Mouse (Mus musculus) liver, embryonic 11.5 days (tissue): ENCODE measurements around the gene Aip. TPM values are rescaled to one million over a fixed set of nuclear protein-coding genes. Genes with fewer than 3 reads are reported as not detected.

ENCODE experiments used
- ATAC-seq: fragments of 200-750 bp; cut with Nextera tagmentation; replicated peaks from 2 replicates; pipeline ENCODE4 v1.8.0; 2017; ENCODE audit warnings: moderate number of reproducible peaks, mild to moderate bottlenecking, moderate TSS enrichment, moderate library complexity; ENCODE audit not compliant: low FRiP score
- DNase-seq: peaks from one replicate; pipeline ENCODE4 v3.0.0-alpha.2; 2017; ENCODE audit warnings: low spot score
- H3K27ac ChIP-seq: fragments of 300-500 bp; sonication (generic); 2 replicates; pipeline ENCODE4 v1.5.1; 2014; ENCODE audit warnings: mild to moderate bottlenecking, low read depth, low read length, control low read depth
- H3K27me3 ChIP-seq: fragments of 300-500 bp; sonication (generic); replicated peaks from 2 replicates; pipeline ENCODE4 v1.6.1; 2014; ENCODE audit warnings: low read length, mixed read lengths; ENCODE audit not compliant: control insufficient read depth, insufficient read depth
- H3K36me3 ChIP-seq: fragments of 300-500 bp; sonication (generic); 2 replicates; pipeline ENCODE4 v1.6.1; 2014; ENCODE audit warnings: mild to moderate bottlenecking, low read length, moderate library complexity, mixed read lengths; ENCODE audit not compliant: control insufficient read depth, insufficient read depth
- H3K4me1 ChIP-seq: fragments of 300-500 bp; sonication (generic); replicated peaks from 2 replicates; pipeline ENCODE4 v1.6.1; 2014; ENCODE audit warnings: low read length, mixed read lengths; ENCODE audit not compliant: control insufficient read depth, insufficient read depth
- H3K4me2 ChIP-seq: fragments of 300-500 bp; sonication (generic); 2 replicates; pipeline ENCODE4 v1.6.1; 2014; ENCODE audit warnings: mild to moderate bottlenecking, control low read depth, moderate library complexity
- H3K4me3 ChIP-seq: fragments of 300-500 bp; sonication (generic); 2 replicates; pipeline ENCODE4 v1.5.1; 2014; ENCODE audit warnings: low read depth, low read length, control low read depth
- H3K9ac ChIP-seq: fragments of 300-500 bp; sonication (generic); 2 replicates; pipeline ENCODE4 v1.6.1; 2014; ENCODE audit warnings: low read depth, low read length, control low read depth
- H3K9me3 ChIP-seq: fragments of 300-500 bp; sonication (generic); 2 replicates; pipeline ENCODE4 v1.6.1; 2016; ENCODE audit warnings: low read length, inconsistent platforms, mixed read lengths; ENCODE audit not compliant: control insufficient read depth
- WGBS: fragments of 180-500 bp; shearing (Covaris S2); extraction: QIAGEN DNeasy Blood & Tissue Kit; methylation state at CpG from one replicate; pipeline ENCODE4 v1.1.7; 2014; 5-methylcytosine and 5-hydroxymethylcytosine counted together
- polyA plus RNA-seq: library from polyadenylated mRNA; unstranded; fragments of >200 nt; fragmentation: Nextera tagmentation; extraction: Ambion mirVana; gene quantifications from 2 replicates; pipeline ENCODE4 v1.2.1, GENCODE M21; 2014

Gene Aip
- polyA plus RNA-seq, 1 experiment from 2014 or later = 56.2 TPM

- ATAC-seq (no peak), DNase-seq (no peak)
- Histone ChIP-seq H3K4me2 (no peak overlapping the region), H3K27me3 (peaks cover 27% of the 10 kb centered on the region), H3K27ac (no peak overlapping the region), H3K4me1 (peaks cover 18% of the 10 kb centered on the region), H3K36me3 (no peaks in the 10 kb centered on the region), H3K9ac (no peak overlapping the region), H3K9me3 (no peaks in the 10 kb centered on the region), H3K4me3 (no peak overlapping the region)
- whole genome bisulfite sequencing = 39% methylated on average over 3 of the region's 3 CpGs
Observed at GRCm38 (mm10) chr19:4103792-4104191, 21.9 kb downstream of the Aip start.

DNA sequence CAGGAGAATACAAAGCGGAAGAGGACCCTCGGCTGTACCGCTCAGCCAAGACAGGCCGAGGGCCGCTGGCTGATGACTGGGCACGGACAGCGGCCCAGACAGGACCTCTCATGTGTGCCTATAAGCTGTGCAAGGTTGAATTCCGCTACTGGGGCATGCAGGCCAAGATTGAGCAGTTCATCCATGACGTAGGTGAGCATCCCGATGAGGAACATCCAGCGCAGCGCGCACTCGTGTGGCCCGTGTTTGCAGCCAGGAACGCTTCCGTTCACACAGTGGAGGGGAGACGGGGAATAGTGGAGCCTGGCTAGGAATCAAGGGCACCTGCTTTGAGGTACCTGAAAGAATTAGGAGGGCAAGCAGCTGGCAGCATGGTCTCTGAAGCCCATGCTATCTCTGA, 22.4 kb downstream of the Aip start:
- H3K4me2 ChIP-seq = no peak overlapping the region

GRCm38 (mm10) chr19:4102626-4103025, 23.0 kb downstream of the Aip start:
- Histone ChIP-seq H3K9me3 (no peaks in the 10 kb centered on the region), H3K27me3 (peaks cover 27% of the 10 kb centered on the region), H3K4me3 (no peak overlapping the region), H3K9ac (no peak overlapping the region), H3K4me2 (no peak overlapping the region), H3K4me1 (peaks cover 30% of the 10 kb centered on the region), H3K36me3 (no peaks in the 10 kb centered on the region), H3K27ac (no peak overlapping the region)
- DNase-seq = no peak
- no peak for ATAC-seq
- 88% methylated on average over 12 of the region's 12 CpGs for WGBS

More for the DNA sequence above, 22.4 kb downstream of the Aip start:
- DNase-seq (no peak), ATAC-seq (no peak)
- Histone ChIP-seq H3K27me3 (peaks cover 27% of the 10 kb centered on the region), H3K9me3 (no peaks in the 10 kb centered on the region), H3K4me1 (peaks cover 23% of the 10 kb centered on the region), H3K9ac (no peak overlapping the region), H3K27ac (no peak overlapping the region), H3K4me3 (no peak overlapping the region), H3K36me3 (no peaks in the 10 kb centered on the region)
- WGBS = 90% methylated on average over 18 of the region's 18 CpGs

DNA sequence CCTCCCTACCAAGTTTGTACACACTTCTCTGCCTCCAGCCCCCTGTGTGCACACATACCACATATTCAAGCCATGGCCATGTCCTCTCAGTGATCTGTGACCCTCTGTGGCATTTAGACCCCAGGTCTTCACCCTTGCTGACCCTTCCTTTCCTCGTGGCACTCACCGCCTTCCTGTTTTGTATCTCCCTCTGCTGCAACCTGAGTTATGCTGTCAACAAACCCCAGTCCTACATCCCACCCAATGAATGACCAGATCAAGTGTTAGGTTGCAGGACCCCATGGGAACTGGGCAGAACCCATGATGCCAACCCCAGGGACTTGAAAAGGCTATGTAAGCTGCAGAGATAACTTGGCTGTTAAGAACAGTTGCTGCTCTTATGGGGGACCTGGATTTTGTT, 23.6 kb downstream of the Aip start:
- peaks cover 31% of the 10 kb centered on the region for H3K4me1 ChIP-seq

GRCm38 (mm10) chr19:4101466-4101865, 24.2 kb downstream of the Aip start:
- Histone ChIP-seq H3K9me3 (no peaks in the 10 kb centered on the region), H3K27me3 (peaks cover 27% of the 10 kb centered on the region), H3K27ac (no peak overlapping the region), H3K4me3 (no peak overlapping the region; the same call in 1 of the 2 replicates), H3K4me1 (peaks cover 31% of the 10 kb centered on the region), H3K9ac (no peak overlapping the region), H3K4me2 (peak overlapping the region; percentile 92), H3K36me3 (no peaks in the 10 kb centered on the region)
- WGBS = 81% methylated on average over 6 of the region's 6 CpGs
- DNase-seq (no peak), ATAC-seq (no peak)

More for the DNA sequence above, 23.6 kb downstream of the Aip start:
- Histone ChIP-seq H3K4me2 (no peak overlapping the region), H3K36me3 (no peaks in the 10 kb centered on the region), H3K27ac (no peak overlapping the region), H3K9ac (no peak overlapping the region), H3K4me3 (no peak overlapping the region), H3K9me3 (no peaks in the 10 kb centered on the region), H3K27me3 (peaks cover 27% of the 10 kb centered on the region)
- ATAC-seq (no peak), DNase-seq (no peak)
- 66% methylated on average over 2 of the region's 2 CpGs for WGBS

DNA sequence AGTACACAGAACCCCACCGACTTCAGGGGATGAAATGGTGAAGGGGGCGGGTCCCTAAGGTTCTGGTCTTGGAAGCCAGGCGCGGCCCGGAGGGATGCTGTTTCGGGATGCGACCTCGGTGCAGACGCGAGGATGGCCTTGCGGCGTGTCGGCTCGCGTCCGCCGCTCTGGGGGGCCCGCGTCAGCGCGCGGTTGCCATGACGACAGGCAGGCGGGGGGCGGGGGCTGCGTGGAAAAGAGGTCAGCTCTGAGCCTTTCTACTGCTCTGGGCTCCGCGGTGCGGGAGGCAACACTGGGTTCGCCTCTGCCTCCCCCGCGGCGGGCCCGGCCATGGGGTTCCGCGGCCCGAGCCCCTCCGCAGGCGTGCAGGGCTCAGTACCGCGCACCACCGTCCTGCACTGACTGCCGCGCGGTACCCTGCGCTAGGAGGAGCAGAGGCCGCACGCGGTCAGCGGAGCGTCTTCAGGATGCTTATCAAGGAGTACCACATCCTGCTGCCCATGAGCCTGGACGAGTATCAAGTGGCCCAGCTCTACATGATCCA, 24.9 kb downstream of the Aip start:
- peaks cover 31% of the 10 kb centered on the region for H3K4me1 ChIP-seq
- under 1% methylated on average over 46 of the region's 52 CpGs for WGBS

GRCm38 (mm10) chr19:4099837-4100717, 25.6 kb downstream of the Aip start, which contains the start of gene Pitpnm1:
TSS of gene Pitpnm1 (plus strand) at chr19:4099998.
- Histone ChIP-seq H3K4me3 (peak within 1 kb of the TSS; percentile 69), H3K27ac (peak within 1 kb of the TSS; percentile 57; the same call in 1 of the 2 replicates), H3K36me3 (no peaks in the 10 kb centered on the region), H3K4me1 (peaks cover 31% of the 10 kb centered on the region), H3K4me2 (peak within 1 kb of the TSS; percentile 92), H3K27me3 (peaks cover 27% of the 10 kb centered on the region), H3K9me3 (no peaks in the 10 kb centered on the region), H3K9ac (peak within 1 kb of the TSS; percentile 59)
- DNase-seq = peak; percentile 80
- ATAC-seq = peak; percentile 32; the same call in 1 of the 2 replicates
- WGBS = 2% methylated on average over 53 of the region's 53 CpGs

More for the DNA sequence above, 24.9 kb downstream of the Aip start:
- Histone ChIP-seq H3K9ac (peak overlapping the region; percentile 22), H3K4me2 (peak overlapping the region; percentile 92), H3K36me3 (no peaks in the 10 kb centered on the region), H3K4me3 (peak overlapping the region; percentile 69), H3K9me3 (no peaks in the 10 kb centered on the region), H3K27me3 (peaks cover 27% of the 10 kb centered on the region), H3K27ac (no peak overlapping the region)
- DNase-seq = peak; percentile 48
- ATAC-seq = no peak

DNA sequence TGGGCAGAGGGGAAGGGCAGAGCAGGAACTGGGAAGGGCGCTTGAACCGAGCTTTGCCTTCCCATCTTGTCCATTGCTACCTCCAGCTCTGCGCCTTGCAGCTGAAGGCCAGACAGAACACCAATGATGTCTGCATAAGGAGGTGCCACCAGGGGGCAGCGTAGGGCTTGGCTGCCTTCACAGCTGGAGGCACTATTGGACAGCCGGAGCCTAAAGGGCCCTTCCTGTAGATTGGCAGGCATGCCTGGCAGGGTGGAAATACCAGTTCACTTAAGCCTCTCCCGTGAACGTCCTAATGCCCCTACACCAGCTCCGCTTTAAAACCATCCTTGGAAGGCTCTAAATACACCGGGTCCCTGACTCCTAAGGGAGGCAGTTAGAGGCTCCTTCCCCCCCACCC, 26.6 kb downstream of the Aip start:
- Histone ChIP-seq H3K9ac (no peak overlapping the region), H3K4me3 (peak overlapping the region; percentile 69; the same call in 1 of the 2 replicates), H3K36me3 (no peaks in the 10 kb centered on the region), H3K4me1 (peaks cover 31% of the 10 kb centered on the region), H3K27me3 (peaks cover 22% of the 10 kb centered on the region), H3K9me3 (no peaks in the 10 kb centered on the region), H3K27ac (peak overlapping the region; percentile 57; the same call in 1 of the 2 replicates), H3K4me2 (peak overlapping the region; percentile 92)
- ATAC-seq (peak; percentile 25; the same call in 1 of the 2 replicates), DNase-seq (peak; percentile 87)
- 8% methylated on average over 9 of the region's 9 CpGs for WGBS
